Mouse (Mus musculus): ENCODE measurements at regions not wholly inside any gene's neighbourhood (a gene's known extent, or its start where the extent isn't known, plus 50 kb on each side); places are given as distances from the start of the nearest gene placed in this dataset.
"Not testable (repeated sequence)": the region's sequence is repeated elsewhere in the genome, so short reads cannot be mapped to it uniquely, and the experiment has no call there.

DNA sequence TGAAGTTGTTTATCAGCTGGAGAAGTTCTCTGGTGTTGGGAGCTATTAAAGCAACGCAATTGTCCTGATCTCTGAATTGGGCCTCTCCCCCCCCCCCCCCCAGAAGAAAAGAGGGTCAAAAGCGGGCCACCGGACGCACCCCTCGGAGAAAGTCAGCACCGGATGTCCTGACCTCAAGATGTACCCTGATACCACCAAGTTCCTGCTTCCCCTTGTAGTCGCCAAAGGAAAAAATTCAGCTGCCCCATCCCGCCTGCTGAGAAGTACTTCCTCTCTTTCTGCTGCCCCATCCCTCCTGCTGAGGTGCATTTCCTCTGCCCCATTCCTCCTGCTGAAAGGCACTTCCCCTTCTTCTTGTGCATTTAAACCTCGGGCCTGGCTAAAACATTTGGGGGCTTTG lies 1191.1 kb upstream of the 1700008P02Rik start:
- not testable (repeated sequence) for DNase-seq

DNA sequence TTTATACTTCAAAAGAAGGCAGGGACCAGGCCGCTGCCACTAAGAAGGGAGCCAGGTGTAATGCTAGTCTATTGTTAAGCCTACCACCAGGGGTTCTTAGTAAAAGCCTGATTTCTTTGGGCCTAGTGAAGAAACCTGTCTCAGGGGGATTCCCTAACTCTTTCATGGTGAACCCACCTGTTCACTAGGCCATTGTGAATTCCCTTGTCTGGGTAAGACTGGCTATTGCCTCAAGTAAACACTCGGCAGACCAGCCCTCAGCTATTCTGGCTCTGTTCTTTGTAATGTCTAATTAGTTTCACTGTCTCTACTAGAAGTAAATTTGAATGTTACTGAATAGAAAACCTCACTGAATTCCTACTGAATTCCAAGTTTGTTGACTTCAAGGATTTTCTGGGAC lies 1184.9 kb upstream of the 1700008P02Rik start:
- DNase-seq, result not testable (repeated sequence)

DNA sequence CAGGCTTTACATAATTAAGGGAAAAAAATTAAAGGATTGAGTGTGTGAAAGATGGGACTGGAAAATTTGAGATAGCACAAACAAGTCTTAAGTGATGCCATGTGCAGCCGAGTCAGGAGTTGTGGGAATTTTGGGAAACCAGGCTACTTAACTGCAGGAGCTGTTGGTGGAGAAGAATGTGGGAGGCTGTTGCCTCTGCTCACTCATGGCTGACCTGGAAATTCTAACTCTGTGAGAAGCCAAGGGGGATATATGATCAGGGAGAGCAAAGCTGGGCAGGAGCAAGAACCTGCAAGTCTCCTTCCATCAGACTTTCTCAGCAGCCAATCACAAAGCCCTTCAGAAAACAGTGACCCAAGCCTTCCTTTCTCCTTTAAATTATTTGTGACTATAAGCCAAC lies 1184.0 kb upstream of the 1700008P02Rik start:
- DNase-seq, result no peak

DNA sequence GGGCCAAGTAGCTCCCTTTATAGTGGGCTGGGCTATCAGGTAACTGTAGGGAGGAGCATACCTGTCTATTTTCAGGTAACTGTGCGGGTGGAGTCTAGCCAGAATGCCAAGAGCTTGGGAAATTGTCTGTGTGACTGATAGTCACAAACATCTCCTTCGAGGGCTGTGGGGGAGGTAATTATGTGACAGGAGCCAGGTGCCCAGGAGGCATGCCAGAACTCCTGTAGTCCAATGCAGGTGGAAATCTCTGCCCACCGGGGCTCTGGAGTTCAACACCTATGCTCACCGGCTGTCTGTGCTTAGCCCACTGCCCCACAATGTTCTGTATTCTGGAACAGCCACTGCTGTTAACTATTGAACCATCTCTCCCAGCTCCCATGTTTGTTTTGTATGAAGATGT lies 1179.2 kb upstream of the 1700008P02Rik start:
- no peak for DNase-seq

DNA sequence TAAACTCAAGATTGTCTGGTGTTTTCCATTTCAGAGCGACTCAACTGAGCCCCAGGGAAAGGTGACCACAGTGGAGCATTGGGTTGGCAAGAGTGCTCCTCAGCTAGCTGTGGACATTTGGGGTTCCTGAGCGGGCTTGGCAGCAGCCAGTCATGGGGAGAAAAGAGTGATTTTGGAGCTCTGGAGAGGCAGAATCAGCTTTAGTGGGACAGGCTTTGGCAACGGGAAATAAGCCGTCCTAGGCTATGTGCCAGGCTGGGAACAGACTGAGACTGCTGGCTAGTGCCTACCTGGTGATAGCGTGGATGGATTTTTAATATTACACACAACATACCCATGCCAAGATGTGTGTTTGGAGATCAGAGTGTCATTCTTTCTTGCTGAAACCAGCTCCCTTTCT lies 1167.4 kb upstream of the 1700008P02Rik start:
- no peak for DNase-seq

DNA sequence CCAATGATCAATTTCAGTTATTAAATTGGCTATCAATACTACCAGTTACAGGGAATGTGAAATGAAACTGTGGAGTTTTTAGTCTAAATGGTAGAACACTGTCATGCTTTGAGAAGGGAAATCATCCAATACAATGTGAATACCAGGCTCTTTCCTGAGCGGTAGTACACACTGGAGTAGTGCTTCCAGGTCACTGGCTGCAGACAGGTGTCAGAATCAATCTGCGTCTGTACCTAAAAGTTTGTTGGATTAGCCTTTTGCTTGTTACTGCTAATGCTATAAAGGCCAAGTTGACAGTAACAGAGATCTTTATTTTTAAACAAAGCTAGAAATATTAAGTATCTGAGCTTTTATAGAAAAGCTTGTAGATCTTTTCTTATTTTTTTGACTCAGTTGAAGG lies 1164.9 kb upstream of the 1700008P02Rik start:
- DNase-seq, result no peak

DNA sequence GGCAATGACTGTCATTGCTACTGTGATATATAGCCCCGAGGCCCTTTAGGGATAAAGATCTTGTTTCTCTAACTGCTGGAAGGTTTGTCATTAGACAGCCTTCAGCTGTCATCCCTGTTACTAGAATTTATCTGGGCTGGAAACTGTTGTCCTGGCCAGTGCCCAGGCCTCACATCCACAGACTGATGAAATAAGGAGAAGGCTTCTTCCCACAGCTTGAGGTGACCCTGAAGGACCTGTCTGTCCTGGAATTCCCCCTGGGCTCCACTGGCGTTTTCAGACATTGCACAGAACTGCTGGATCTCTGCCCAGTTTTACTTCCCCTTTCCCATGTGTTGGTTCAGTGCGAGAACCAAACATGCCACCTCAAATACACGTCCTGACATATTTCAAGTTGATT lies 1135.2 kb upstream of the 1700008P02Rik start:
- peak; percentile 60 for DNase-seq

DNA sequence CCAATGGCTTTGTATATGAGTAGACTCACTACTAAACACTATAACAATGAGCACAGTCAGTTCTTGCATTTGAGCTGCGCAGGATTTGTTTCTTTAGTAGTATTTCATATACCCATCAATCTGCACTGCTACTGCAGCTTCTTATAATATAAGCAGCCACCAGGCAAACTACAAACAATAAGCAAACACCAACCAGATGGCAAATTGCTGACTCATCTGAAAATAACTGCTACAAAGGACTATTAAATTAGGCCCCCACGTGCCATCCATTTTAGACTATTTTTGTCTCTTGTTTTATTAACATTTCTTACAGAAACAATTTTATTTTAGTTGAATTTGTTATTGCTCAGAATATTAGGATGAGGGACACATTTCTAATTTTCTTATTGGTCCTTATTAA lies 1093.5 kb upstream of the 1700008P02Rik start:
- no peak for DNase-seq

DNA sequence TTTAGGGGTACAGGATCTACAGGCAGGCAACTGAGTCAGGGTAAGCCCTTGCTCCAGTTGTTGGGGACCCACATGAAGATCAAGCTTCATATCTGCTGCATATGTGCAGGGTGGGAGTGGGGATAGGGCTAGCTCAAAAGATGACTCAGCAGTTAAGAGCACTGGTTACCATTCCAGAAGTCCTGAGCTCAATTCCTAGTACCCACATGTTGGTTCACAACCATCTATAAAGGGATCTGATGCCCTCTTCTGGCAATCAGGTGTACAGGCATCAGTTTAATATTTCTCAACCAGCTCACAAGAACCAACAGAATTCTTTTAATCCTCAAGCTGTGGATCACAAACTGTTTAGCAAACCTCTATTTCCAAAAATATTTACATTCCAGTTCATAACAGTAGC lies 1092.9 kb upstream of the 1700008P02Rik start:
- no peak for DNase-seq

DNA sequence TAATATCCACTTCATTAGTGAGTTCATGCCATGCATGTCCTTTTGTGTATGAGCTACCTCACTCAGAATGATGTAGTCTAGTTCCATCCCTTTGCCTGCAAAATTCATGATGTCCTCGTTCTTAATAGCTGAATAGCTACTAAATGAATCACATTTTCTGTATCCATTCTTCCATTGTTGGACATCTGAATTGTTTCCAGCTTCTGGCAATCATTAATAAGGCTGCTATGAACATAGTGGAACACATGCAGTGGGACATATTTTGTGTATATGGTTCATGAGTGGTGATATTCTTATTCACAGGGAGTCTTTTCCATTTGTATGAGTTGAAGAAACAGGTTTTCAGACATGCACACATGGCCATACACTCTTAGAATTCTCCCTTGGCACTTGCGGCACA lies 1092.2 kb upstream of the 1700008P02Rik start:
- no peak for DNase-seq

DNA sequence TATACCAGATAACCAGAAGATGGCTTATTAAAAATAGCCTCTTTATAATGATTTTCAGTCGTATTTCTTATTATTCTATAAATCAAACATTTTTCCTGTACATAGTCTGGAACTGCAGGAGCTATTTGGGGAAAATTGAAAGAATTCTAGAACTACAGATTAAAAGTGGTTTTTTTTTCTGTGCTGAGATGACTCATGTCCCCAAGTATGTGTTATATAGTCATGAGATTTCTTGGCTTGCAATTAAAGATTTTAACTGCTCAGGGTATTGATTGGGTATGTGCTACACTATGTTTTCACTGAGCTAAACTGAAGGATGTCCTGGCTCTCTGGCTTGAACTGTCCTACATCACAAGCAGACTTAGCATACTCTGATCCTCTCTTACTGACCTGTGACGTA lies 1088.4 kb upstream of the 1700008P02Rik start:
- DNase-seq, result no peak

DNA sequence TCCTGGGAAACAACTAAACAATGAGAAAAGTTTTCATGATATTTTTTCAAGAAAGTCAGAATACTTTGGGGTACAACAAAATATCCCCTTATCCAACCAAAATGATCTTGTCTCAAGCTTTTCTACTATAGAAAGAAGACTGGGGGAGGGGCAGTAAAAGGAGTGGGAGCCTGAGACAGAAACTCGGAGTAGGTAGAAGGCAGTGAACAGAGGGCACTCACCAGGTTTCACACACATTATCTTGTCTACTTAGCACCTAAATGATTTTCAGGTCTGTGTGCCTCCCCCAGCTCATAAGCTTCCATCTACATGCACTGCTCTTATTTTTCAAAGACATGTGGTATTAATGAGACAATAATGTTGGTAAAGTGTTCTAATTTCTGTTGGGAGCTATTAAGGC lies 1063.3 kb upstream of the 1700008P02Rik start:
- no peak for DNase-seq

DNA sequence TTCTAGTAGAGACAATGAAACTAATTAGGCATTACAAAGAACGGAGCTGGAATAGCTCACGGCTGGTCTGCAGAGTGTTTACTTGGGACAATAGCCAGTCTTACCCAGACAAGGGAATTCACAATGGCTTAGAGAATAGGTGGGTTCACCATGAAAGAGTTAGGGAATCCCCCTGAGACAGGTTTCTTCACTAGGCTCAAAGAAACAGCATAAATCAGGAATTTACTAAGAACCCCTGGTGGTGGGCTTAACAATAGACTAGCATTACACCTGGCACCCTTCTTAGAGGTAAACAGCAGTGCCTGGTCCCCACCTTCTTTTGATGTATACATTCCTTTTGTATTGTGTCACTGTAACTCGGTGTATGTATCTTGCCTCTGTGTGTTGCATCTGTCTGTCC lies 1062.6 kb upstream of the 1700008P02Rik start:
- not testable (repeated sequence) for DNase-seq

DNA sequence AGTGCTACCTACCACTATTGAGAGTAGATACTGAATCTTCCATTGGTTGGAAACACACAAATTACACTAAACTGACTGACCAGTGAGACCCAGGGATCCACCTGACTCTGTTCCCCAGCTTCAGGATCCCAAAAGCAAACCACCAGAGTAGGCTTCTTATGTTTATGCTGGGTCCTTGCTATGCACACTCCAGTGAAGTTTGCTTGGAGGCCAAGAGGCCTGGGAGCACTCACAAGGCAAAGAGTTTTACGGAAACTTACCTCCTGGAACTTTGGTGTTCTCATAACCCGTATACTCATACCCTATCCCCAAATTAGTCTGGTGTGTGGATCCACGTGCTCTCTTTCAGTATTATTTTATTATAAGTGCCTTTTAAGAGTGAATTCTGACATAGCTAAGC lies 1062.1 kb upstream of the 1700008P02Rik start:
- DNase-seq, result no peak

DNA sequence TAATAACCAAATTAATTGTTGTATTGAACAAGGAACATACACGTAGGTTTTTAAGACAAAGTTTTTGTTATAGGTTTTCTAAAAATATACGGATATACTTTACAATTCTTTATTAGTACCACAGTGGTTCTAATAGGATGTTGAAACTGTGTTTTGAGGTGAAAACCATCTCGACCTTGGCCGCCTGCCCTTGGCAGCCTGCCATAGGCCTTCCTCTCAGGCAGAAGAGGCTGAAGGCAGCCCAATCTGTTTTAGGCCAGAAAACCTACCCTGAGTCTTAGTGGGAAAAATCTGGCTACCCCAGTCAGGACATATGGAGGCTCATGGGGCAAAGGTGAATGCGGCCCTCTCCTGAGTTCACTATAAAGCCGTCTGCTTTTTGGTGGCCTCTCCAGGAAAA lies 1049.7 kb upstream of the 1700008P02Rik start:
- DNase-seq, result peak; percentile 12

DNA sequence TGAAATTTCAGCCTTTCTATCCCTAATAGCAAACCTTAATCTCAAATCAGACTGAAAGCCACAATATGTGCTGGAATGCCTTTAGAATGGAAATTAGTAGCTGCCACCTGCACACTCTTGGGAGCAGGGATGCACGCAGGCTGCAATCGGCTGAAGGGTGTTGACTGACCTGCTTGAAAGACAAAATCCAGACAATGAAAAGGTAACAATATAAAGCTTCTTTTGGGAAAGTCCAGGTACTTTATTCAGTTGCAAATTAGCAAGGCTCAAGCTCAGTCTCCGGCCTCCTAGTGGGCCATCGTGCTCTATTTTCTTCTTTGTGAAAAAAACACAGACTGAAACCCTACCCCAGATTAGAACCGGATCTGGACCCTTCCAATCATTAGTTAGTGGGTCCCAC lies 1047.6 kb upstream of the 1700008P02Rik start:
- not testable (repeated sequence) for DNase-seq

DNA sequence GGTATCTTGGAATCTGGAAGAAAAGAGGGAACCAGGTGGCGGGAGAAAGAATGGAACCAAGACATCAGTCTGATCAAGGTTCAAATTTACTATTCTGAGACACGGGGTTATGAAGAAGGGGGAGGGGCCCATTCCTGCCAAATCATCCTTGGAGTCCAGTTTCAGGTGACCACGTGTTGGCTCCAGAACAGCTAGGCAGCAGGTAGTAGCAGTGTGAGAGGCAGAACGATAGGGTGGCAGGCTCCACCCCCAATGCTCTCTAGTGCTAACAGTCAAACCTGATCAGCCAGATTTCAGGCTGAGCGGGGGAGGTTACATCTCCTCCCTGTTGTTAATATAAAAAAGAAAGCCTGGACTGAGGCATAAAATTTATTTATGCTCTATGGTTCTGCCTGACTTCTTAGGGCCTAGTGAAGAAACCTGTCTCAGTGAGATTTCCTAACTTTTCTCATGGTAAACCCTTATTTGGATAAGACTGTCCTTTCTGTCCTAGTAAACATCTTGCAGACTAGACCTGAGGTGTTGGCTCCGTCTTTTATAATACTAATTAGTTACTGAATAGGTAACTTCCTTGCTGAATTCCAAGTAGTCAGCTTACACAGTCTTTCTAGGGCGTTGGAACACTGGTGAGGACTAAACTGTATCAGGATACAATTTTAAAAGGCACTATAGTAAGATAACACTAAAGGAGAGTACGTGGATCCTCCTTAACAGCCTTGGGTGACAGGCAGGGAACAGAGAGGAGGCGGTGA lies 1046.3 kb upstream of the 1700008P02Rik start:
- not testable (repeated sequence) for DNase-seq

All from adrenal gland, postnatal 10 days (tissue).